Mouse (Mus musculus) urinary bladder, postnatal 25 days (tissue): ENCODE data around the gene Aoc3.
"Not testable (repeated sequence)": the region's sequence is repeated elsewhere in the genome, so short reads cannot be mapped to it uniquely, and the experiment has no call there.

Source experiments
- DNase-seq: peaks from one replicate; pipeline ENCODE4 v3.0.0; 2022; ENCODE audit warnings: low spot score

Gene Aoc3

GRCm38 (mm10) chr11:101374421-101374938 lies 44.1 kb downstream of the Aoc3 start:
- DNase-seq = no peak

GRCm38 (mm10) chr11:101378196-101378595 lies 47.8 kb downstream of the Aoc3 start:
- DNase-seq = not testable (repeated sequence)

- DNase-seq = no peak
These were observed 48.5 kb downstream of the Aoc3 start for GRCm38 (mm10) chr11:101378926-101379325.

GRCm38 (mm10) chr11:101381817-101382216 lies 51.4 kb downstream of the Aoc3 start:
- no peak for DNase-seq
